Mouse (Mus musculus) right cerebral cortex, postnatal 14 days (tissue): ENCODE data around the gene Ube2h.

ENCODE experiments used
- DNase-seq: peaks from one replicate; pipeline ENCODE4 v3.0.0; 2022

The Ube2h gene

DNA sequence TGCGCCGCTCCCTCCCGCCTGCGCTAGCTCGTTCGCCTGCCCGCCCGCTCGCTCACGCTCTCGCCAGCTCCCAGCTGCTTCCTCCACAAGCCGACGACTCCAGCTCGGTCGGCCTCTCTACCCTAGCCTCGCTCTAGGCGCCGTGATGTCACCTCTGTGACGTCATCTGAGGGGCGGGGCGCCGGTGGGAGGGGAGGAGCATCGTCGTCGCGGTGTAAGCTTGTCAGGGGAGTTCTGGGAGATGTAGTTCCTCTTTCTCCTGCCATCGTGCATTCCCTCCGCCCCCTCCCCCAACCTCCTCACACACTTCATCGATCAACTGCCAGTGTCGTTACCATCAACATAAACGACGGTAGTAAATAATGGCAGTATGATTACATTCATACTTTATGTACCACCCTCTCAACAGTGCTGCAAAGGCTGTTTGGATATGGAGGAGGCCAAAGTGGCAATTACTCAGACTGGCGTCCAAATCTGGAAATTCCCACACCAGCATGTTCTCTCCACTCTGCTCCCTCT lies at the start of gene Ube2h:
Gene Ube2h, minus strand, starts transcription at position 141 of the 519 bp plus-strand sequence.
- peak; percentile 99 for DNase-seq

DNA sequence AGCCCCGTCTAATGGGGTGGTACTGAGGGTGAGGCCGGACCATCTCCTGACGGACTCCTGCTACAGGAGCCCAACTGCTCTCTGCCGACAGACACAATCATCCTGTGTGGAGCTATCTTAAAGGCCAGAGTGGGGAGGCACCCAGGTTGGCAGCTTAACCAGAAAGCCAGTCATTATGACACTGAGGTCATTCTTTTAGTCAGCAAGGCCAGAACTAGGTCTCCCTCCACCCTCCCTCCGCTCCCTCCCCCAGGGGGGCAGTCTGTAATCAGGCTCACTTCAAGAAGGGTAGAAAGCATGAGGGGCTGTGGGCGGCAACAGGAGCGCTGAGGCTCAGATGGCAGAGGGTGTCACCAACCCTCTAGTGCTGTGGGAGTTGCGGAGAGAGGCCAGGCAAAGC lies 49.3 kb upstream of the Ube2h start:
- DNase-seq = no peak

DNA sequence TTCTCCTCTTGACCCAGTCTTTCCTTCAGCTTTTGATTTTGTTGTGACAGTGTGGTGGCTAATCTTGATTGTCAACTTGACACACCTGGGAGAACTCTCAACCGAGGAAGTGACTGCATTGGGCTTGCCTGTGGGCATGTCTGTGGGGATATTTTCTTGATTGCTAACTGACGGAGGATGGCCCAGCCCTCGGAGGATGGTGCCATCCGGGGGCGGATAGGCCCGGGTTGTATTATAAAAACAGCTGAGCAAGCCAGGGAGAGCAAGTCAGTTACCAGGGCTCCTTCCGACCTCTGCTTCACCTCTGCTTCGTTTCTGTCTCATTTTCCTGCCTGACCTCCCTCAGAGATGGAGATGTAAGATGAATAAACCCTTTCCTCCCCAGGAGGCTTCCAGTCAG lies 48.4 kb upstream of the Ube2h start:
- DNase-seq = no peak

DNA sequence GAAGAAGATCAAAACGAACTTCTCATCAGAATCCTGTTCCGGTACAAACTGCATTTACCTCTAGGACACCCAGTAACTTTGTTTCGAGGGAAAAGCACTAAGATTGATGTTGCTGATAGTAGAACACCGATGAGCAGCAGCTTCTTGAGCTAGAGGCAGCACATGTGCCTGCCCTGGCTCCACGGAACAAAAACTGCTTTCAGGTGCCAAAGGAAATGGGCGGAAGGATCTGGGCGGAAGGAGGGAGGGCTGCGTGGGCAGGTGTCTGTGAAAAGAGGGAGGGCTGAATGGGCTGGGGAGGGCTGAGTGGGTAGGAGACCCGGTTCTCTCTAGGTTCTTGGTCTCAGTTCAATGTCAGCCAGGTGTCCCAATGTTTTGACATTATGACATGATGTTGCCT lies 47.0 kb upstream of the Ube2h start:
- no peak for DNase-seq

DNA sequence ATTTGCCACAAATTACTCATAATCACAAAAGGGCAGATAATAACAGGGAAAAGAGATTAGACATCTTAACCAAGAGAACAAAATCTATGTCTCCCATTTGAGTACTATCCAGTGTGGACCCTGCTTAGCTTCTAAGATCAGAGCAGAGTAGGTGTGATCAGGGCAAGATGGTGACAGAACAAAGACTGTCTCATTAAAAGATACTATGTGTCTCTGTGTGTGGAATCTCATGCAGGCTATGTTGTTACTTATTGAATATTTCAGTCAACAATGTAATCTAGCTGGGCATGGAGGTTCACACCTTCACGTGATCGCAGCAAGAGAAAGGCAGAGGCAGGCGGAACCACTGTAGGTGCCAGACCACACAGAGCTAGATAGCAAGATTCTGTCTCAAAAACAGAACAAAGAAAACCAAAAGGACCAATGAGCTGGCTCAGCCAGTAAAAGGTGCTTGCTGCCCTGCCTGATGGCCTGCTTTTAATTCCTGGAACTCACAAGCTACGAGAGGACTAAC lies 43.0 kb upstream of the Ube2h start:
- DNase-seq = no peak

DNA sequence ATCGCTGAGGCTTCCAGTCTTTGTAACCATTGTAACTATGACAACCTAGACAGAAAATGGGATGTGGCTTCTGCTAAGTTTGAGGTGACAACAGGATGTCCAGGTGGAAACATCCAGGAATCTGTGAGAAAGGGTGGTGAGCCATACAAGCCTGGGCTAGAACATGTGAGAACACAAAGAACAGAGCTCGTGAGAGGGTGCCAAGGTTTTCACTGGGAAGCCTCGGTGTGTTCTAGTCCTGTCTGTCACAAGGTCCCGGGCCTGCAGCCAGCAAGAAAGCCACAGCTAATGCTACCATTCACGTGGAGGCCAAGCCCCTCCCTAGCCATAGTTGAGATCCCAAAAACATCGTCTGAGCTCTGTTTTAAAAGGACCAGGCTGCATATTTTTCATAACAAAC lies 42.4 kb upstream of the Ube2h start:
- DNase-seq = no peak

DNA sequence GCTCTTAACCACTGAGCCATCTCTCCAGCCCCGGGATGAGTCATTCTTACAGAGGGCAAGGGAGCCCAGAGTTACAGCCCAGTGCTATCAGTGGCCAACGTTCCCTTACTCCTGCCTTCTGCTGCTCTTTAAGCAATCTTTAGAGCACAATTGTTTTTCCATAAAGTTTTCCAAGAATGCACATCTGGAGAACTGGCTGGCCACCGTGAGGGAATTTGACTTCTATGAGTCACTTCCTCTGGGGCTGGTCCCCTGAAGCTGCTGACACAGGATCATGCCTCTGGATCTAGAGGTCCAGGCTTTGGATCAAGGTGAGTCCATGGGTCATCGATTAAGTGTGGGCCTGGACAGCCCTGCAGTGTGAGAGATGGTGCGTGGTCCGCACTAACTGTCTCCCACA lies 39.7 kb upstream of the Ube2h start:
- DNase-seq = no peak

DNA sequence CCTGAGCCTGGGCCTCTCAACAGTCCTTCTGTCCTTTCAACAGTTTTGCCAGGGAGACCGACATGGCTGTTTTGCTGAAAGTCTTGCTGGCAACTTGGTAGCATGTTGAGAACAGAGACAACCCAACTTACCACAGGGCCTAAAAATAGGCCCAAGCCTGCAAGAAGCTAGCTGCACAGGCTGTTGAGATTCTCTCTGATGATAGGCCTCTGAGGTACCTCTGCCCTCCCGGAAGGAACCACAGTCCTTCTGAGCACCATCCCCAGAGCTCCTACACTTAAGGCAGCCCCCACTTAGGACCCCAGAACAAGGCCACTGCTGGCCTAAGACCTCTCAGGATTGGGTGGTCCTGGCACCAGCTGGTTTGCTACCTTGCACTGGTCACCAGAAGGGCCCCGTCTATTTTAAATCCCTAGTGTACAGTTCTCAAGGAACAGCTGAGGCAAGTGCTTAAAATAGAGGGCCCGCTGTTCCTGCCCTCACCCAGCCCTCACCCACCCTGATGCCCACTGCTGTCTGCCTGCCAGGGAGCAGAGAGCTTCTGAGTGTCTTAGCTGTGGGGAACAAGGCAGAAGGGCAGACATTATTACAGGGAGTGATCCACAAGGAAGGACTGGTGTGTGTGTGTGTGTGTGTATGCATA lies 36.0 kb upstream of the Ube2h start:
- no peak for DNase-seq

DNA sequence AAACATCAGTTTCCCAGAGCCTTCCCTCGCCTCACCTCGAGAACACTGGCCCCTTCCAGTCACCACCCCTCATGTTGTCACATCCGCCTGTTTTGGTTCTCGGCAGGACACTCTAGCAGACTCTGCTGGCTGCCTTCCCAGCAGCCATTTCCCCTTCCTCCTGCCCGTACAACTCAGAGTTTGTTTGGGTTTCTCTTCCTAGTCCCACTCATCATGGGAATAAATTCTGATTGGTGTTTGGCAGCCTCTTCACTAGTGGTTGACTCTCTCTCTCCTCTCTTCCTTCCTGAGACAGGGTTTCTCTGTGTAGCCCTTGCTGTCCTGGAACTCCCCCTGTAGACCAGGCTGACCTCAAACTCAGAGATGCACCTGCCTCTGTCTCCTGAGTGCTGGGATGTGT lies 32.6 kb upstream of the Ube2h start:
- peak; percentile 40 for DNase-seq

DNA sequence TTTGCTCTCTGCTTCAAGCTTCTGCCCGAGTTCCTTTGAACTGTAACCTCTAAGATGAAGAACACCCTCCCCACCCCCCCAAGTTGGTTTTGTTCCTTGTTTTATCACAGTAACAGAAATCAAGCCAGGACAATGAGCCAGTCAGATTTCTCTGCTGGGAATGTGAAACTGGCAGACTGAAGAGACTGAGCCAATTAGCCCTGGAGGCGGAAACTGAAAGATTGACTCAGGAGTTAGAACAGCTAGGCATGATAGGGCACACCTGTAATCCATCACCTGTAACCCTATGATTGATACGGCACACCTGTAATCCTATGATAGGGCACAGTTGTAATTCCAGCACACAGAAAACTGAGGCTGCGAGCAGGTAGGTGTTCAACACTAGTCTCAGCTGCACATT lies 27.9 kb upstream of the Ube2h start:
- DNase-seq = no peak

DNA sequence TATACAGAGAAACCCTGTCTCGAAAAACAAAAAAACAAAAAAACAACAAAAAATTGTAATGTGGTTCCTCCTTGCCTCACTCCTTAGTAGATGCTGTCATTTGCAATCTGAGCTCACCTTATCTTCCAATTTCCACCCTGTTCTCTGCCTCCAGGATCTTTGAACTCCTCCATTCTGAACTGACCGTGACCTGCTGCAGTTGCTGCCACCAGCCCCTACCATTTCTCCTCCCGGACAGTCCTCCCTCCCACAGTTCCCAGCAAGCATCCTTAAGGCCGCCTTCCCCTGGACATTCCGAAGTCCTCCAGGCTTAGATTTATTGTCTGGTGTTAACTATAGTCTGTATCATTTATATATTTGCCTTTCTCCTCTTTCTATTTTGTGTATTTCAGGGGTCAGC lies 26.4 kb upstream of the Ube2h start:
- no peak for DNase-seq

DNA sequence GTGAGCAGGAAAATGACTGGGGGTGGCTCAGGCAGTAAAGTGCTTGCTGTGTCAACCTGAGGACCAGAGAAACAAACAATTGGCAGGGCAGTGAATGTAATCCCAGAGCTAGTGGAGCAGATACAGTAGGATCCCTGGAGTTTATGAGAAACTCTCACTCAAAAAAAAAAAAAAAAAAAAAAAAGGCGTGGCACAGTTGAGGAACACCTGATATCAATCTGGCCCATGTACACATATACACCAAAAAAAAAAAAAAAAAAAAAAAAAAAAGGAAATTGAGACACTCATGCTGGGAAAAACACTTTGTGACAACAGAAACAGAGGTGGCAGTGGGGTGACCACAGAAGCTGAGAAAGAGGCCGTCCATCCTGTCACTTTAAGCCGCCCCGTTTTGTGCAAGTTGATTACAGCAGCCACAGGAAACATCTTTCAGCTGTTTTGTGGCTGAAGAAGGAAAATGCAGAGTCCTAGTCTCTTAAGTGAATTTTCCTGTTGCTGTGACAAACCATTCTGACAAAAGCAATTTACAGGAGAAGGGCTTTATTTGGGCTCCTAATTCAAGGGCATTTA lies 21.7 kb upstream of the Ube2h start:
- no peak for DNase-seq

DNA sequence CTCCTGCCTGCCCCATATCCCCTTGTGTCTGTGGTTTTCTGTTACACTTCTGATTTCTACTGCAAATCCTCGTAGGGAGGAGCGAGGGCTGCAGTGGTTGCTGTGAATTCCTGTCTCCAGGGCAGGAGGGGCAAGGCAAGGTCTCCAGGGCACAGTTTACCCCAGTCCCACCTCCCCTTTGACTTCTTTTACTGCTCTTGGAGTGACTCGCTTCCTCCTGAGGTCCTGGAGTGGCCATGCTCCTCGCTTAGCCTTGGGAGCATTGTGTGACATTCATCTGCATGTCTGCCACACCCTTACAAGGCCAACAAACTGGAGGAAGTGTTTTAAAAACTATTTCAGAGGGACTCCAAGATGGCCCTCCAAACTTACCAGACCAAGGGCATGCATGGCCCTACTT lies 16.7 kb upstream of the Ube2h start:
- DNase-seq = no peak

DNA sequence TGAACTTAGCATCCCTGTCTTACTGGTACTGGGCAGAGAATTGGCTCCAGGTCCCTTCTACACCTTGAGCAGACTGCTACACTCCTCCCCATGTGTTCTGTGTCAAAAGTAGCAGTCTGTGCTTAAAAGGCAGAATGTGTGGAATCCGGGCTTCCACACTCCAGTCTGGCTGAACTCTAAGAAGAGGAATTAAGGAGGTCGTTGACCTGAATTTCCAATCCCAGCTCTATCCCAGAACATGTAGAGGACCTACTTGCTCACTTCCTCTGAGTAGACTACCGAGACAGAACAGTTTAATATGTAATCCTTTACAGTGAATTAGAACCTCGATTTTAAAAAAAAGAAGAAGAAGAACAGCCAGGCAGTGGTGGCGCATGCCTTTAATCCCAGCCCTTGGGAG lies 14.9 kb upstream of the Ube2h start:
- no peak for DNase-seq

DNA sequence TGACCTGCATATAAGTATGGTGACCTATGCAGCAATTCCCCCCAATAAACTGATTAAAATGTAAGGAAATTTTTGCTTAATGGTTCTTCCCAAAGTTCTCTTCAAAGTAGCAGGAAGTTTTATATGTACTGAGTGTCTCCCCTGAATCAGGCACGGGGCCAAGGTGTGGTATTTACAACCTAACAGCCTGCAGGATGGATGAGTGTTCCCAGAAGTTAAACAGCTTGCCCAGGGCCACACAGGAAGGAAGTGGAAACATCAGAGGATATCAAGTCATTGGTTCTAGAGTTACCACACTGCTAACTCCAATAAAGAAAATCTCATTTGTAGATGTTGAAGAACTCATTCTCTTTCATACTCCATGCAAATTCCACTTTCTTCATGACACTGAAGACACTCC lies 7.7 kb upstream of the Ube2h start:
- no peak for DNase-seq

DNA sequence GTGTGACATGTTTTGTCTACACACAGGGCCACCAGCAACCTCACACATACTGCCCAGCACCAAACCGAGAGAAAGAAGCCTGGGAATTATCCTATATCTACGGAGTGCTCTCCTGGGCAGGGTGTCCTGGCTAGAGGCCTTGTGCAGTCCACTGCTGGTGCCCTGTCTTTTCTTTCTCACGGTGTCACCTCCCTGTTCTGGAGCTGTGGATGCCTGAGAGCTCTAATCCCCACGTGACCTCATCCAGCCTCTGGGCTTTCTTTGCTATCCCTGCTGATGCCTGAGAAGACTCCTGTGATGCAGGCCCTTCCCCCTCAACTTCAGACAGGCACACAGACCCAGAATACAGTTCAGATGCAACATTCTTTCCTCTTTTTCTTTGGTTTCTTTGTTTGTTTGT lies 4.4 kb upstream of the Ube2h start:
- DNase-seq = no peak

DNA sequence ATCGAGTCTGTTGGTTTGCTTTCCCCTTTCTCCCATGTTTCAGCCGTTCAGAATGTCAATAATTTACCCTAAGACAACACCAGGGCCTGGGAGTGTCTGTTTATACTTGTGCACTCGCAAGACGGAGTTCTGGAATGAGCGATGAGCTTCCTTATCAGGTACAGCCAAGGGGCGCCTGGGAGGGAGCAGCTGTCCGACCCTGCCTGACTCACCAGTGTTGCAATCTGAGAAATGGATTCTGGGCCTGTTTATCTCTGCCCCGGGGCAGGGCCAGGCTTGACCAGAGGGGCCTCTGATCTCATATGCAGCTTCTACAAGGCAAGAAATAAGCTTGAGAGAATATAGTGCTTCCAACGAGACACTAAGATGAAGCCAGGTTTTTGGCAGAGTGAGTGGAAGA lies 3.4 kb upstream of the Ube2h start:
- DNase-seq = no peak

DNA sequence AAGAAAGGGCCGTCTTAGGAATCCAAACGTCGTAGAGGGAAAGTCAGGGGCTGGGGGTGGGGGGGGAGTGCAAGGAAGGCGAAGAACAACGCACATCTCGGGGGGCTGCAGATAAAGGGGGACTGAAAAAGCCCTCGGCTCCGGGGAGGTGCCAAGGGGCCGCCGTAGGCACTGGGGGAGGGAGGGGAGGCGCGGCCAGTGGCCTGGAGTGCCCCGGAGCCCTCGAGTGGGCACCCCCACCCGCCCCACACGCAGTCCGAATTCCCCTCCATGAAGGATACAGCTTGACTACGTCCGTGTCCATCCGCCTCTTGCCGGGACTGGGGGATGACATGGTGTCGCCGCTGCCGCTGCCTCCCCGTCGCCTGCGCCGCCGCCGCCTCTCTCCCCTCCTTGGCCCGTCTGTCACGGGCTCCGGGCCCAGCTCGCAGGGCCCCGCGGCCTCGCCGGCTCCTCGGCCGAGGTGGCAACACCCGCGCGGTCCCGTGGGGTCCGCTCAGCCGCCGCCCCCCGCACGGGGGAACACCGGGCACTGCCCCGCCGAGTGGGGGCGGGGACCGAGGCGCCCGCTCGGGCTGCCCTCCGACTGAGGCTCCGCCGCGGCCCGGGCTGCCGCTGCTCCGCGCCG lies 454 bp downstream of the Ube2h start:
- DNase-seq = peak; percentile 44

DNA sequence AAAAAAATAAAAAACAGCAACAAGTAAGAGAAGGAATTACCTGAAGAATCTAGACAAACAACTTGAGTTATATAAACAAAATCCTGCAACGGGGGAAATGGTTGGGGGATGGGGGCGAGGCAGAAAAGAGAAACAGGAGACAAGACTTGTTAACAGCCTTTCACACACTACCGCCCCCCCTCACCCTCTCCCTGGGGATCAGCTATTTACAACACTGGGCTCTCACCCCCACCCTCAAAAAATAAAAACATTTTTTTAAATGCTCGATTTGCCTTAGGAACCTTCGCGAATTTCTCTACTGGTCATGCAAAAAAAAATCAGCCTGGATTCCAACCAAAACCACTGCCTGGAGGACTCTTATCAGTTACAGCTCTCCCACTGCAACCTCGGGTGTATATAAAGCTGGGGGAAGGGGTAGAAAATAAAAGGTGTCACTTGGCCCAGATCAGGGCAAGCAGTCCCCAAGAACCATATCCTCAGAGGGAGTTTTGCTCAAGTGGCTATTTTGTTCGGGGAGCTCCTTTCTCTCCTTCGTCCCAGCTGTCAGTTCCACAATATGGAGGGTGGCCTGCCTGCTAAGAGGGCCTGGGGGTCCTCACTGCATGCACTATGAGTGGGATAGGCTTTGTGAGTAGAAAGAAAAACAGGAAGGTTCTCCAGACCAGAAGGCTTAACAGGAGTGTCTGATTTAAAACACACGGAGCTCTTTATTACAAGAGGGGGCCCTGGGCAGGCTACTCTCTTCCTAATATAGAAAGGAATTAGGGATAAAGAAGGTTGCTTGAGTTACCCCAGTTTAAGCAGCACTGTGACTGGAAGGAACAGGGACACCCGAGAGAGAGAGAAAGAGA lies 1.3 kb downstream of the Ube2h start:
- peak; percentile 30 for DNase-seq

DNA sequence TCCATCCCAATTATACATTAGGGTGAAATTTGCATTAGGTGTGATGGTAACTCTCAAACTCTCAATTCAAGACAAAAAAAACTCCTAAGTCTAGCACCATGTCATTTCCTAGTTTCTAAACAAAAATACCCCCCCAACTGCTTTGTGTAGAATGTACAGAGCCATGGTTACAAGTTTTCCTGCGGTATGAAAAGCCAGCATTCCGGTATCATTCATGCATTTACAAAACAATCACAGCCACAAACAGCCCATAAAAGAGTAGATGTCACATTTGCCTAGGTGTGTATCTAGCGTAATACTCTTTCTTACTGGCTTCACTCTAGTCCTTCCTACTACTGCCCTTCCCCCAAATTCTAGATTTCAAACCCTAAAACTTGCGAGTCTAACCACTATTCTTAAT lies 2.2 kb downstream of the Ube2h start:
- no peak for DNase-seq

DNA sequence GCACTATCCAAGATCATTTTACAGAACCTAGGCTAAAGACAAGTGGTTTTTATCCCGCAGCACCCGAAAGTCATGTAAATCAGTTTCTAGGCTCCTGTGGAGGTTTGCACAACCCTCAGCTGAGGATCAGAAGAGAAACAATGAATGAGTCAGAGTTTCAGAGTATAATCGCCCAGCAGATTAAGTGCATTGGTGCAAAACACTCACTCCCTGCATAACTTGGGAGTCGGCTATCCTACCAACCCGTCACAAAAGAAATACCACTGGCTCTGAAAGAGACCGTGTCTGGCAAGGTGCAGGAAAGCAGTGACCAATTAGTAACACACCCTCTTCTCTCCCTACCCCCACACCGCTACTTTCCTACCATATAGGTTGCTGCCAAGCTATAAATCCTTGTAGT lies 3.4 kb downstream of the Ube2h start:
- DNase-seq = no peak

DNA sequence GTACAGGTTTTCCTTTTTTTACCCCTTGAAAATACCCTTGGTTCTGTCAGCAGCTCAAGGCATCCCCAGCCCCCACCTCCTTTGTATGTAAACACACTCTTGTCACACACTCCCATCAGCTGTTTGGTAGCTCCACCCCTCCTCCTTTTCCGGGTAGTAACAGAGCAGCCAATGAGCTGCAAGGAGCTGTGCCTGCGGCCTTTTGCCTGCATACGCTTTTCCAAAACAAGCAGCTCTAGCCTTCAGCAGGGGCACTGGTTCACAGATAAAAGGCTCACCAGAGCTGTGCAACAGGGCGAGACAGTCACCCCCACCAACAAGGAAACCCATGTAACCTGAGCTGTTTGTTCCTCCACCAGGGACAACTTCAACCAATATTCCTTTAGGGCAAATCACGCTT lies 4.0 kb downstream of the Ube2h start:
- DNase-seq = peak; percentile 53

DNA sequence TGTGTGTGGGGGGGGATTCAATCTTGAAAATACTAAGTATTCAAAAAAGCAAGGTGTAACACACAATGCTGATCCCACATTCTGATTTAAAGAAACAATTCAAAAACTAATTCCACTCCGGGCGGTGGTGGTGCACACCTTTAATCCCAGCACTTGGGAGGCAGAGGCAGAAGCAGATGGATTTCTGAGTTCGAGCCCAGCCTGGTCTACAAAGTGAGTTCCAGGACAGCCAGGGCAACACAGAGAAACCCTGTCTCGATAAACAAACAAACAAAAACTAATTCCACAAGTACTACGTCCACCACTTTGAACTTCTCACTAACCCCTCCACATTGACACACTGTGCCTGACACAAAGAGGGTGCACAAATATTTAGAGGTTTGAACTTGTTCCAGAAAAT lies 4.7 kb downstream of the Ube2h start:
- DNase-seq = no peak

DNA sequence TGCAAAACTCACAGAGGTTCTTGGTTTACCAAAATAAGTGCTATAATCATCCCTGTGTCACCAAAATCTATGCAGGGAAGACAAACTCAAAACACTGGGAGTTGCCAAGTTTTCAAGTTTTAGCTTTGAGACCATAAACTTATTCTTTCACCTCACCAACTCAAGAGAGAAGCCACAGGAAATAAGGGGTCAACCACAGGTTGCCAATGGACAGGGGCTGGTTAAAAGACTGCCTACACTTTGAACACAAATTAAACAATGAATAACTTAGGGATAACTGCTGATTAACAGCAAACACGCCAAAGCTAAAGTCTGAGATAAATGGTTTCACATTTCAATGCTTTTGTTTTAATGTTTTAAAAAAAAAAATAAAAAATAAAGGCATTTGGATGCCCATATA lies 5.2 kb downstream of the Ube2h start:
- no peak for DNase-seq
